Mouse (Mus musculus): ENCODE data around the gene Snta1.

Snta1 gene

DNA sequence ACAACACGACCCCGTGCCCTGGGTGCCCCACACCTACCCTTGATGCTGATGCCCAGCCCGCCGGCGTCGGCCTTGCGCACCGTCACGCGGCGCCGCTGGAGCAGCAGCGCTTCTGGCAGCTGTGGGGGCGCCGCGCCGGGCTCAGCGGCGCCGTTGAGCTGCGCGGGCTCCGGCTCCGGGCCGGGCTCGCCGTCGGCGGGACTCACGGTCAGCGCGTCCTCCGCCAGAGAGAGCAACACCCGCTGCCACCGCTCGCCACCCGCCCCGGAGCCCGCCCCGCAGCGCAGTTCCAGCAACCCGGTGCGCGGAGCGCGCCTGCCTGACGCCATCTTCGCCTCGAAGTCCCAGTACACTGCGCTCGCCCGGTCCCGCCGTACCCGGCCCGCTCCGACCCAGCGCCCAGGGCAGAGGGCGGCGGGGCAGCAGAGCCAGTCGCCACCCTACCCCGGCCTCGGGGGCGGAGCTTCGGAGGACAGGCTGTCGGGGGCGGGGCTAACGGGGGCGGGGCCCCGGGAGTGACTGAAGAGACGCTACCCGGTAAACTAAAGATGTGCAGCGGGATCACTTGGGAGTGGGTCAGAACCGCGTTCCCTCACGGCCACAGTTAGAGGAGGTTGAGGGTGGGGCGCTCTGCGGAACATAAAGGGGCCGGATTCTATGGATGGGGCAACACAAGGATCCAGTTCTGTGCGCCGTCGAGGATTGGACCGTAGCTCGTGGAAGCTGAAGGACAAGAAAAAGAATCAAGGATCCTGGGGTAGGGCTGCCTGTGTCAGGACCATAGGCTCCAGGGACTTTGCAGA lies at the start of gene Snta1:
Gene Snta1, minus strand, starts transcription at position 457 of the 803 bp plus-strand sequence.
- DNase-seq: peak; percentile 80

DNA sequence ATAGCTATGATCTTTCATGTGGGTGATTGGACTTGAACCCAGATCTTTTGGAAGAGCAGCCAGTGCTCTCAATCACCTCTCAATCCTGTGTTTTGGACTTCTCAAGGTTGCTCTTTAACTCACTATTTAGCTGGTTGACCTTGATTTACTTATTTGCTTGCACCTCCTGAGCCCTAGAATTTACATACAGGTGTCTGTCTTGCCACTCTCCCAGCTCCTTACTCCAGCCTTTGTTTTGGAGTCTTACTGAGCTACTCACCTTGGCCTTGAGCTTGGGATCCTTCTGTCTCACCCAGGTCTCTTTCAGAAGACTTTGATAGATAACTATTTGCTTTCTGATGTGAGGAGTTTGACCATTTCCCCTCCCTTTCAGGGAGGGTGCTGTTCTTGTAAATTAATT lies 48.7 kb upstream of the Snta1 start:
- no peak for DNase-seq

GRCm38 (mm10) chr2:154455776-154456175 lies 47.9 kb upstream of the Snta1 start:
- DNase-seq: no peak

GRCm38 (mm10) chr2:154454605-154455004 lies 46.7 kb upstream of the Snta1 start:
- DNase-seq: no peak

GRCm38 (mm10) chr2:154454099-154454498 lies 46.2 kb upstream of the Snta1 start:
- no peak for DNase-seq

DNA sequence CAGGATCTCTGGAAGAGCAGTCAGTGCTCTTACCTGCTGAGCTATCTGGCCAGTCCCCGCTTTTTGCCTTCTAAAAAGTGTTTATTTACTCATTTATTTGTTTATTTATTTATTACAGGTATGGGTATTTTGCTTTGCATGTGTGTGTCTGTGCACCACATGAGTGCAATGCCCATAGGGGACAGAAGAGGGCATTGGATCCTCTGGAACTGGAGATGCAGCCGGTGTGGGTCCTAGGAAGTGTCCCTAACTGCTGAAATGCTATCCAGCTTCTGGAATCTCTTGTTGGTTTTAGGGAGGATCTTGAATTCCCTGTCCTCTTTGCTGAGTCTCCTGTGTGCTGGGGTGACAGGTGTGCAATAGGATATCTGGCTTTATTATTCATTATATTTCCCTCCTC lies 45.1 kb upstream of the Snta1 start:
- DNase-seq: no peak

GRCm38 (mm10) chr2:154448633-154449032 lies 40.7 kb upstream of the Snta1 start:
- DNase-seq: no peak

GRCm38 (mm10) chr2:154447821-154448220 lies 39.9 kb upstream of the Snta1 start:
- no peak for DNase-seq

GRCm38 (mm10) chr2:154440453-154440852 lies 32.6 kb upstream of the Snta1 start:
- no peak for DNase-seq

- no peak for DNase-seq
These were observed 29.3 kb upstream of the Snta1 start for GRCm38 (mm10) chr2:154437191-154437527.

GRCm38 (mm10) chr2:154436458-154437190 lies 28.7 kb upstream of the Snta1 start, which contains the start of gene Cbfa2t2:
Gene Cbfa2t2 (plus strand): TSS chr2:154436481.
- DNase-seq: no peak

DNA sequence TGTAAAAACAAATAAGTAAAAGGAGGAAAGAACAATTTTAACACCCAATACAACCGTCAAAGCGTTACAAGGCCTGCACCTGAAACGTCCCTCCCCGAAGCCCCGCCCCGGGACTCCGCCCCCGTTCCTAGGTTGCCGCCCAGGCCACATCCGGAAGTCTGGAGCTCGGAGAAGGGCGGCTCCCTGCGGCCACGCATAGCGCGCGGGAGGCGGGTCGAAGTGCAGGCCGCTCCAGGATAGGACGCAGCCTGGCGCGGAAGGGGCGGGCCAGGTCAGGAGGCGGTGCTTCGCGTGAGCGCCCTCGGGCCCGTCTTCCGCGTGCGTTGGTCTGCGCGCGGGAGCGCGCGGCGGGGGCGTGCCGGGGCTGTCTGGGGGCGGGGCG lies 28.2 kb upstream of the Snta1 start:
- DNase-seq: peak; percentile 99

- no peak for DNase-seq
These were observed 26.8 kb upstream of the Snta1 start for GRCm38 (mm10) chr2:154434690-154435089.

- no peak for DNase-seq
These were observed 25.5 kb upstream of the Snta1 start for GRCm38 (mm10) chr2:154433391-154433790.

DNA sequence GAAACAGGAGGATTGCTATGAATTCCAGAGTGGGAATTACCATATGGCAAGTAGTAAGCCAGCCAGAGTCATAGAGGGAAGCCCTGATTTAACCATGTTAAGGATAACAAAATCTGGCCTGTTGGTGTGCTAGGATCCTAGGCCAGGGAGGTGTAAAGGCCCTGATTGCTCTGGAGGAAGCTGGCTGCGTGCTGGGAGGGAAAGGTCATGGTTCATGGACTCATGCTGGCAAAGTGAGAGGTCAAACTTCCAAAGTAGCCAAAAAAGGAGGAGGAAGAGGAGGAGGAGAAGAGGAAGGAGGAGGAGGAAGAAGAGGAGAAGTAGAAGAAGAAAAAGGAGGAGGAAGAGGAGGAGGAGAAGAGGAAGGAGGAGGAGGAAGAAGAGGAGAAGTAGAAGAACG lies 24.8 kb upstream of the Snta1 start:
- no peak for DNase-seq

- DNase-seq: no peak
These were observed 22.7 kb upstream of the Snta1 start for GRCm38 (mm10) chr2:154430566-154430965.

DNA sequence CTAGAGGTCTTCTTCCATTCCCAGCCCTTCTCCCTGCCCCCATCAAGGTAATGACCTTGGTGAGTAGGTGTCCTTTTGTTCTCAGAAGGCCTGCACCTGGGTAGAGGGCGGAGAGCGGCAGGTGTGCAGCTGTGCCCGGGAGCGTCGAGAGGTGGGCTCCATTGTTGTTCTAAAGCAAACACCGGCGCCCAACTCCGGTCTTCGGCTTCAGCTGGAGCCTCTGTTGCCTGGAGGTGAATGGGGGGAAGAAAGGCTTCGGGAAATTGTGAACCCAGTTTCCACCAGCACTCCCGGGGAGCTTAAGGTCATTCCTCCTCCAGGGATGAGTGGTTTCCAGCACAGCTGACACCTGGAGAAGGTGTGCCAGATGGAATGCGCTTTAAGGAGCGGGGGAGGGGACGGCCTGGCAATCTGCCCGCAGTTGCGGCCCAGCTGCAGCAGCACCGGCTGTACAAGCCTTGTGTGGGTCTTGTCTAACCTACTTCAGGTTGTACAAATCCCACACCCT lies 20.0 kb upstream of the Snta1 start:
- DNase-seq: peak; percentile 47

GRCm38 (mm10) chr2:154426905-154427852 lies 19.3 kb upstream of the Snta1 start:
- no peak for DNase-seq

- no peak for DNase-seq
These were observed 18.4 kb upstream of the Snta1 start for GRCm38 (mm10) chr2:154426188-154426904.

DNA sequence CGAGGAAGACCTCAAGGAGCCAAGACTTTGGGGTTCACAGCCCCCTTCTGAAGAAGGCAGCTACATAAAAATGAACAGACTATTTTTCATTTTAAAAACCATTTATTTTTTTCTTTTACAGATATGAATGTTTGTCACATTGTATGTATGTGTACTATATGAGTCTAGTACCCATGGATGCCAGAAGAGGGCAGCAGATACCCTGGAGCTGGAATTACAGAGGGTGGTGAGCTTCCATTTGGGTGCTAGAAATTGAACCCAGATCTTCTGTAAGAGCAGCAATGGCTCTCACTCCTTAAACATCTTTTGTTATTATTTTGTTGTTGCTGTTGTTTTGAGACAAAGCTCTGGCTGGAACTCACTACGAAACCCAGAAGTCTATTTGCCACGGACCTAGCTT lies 17.6 kb upstream of the Snta1 start:
- DNase-seq: no peak

DNA sequence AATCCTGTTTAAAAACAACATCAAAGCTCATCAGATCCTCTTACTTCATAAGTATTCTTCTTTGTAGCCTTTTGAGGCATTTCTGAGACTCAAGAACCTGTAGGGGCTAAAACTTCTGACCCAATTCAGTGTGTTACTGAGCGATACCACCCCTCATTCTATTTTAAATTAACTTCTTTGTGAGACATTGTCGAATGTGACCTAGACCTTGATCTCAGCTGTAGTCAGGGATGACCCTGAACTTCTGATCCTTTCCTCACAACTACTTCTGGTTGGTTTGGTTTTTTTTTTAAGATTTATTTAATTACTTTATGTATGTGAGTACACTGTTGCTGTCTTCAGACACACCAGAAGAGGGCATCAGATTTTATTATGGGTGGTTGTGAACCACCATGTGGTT lies 15.6 kb upstream of the Snta1 start:
- no peak for DNase-seq

GRCm38 (mm10) chr2:154422181-154422580 lies 14.3 kb upstream of the Snta1 start:
- DNase-seq: no peak
